Mouse (Mus musculus): ENCODE data around the gene Kncn. TPM values are rescaled to one million over a fixed set of nuclear protein-coding genes. Genes with fewer than 3 reads are reported as not detected.

Kncn gene
- polyA plus RNA-seq, 1 experiment from 2014 or later = not detected

GRCm38 (mm10) chr4:115938276-115939160, 54.3 kb downstream of the Kncn start:
- Histone ChIP-seq H3K4me2 (peak overlapping the region; percentile 70), H3K4me1 (peaks cover 17% of the 10 kb centered on the region), H3K36me3 (no peaks in the 10 kb centered on the region), H3K4me3 (peak overlapping the region; percentile 38), H3K9ac (no peak overlapping the region), H3K27me3 (peaks cover 99% of the 10 kb centered on the region), H3K27ac (no peak overlapping the region), H3K9me3 (no peaks in the 10 kb centered on the region)
- WGBS = 3% methylated on average over 37 of the region's 37 CpGs
- no peak for ATAC-seq (ENCODE audit: borderline replicate concordance, extremely low read depth, low FRiP score, low TSS enrichment)

Other genes starting within 250 kb of the Kncn start
- 18.7 and 23.1 TPM in 2 replicates for gene Cyp4b1, start 236.7 kb upstream of the Kncn start, polyA plus RNA-seq (2015; fragmentation: Nextera tagmentation; extraction: Ambion mirVana)
- gene Efcab14, start 146.7 kb upstream of the Kncn start, polyA plus RNA-seq (2015; fragmentation: Nextera tagmentation; extraction: Ambion mirVana) = 30.6 and 34.6 TPM in 2 replicates
- gene Tex38, start 103.4 kb upstream of the Kncn start, polyA plus RNA-seq (2015; fragmentation: Nextera tagmentation; extraction: Ambion mirVana) = 0.20 and 0.32 TPM in 2 replicates
- gene Atpaf1, start 99.6 kb upstream of the Kncn start, polyA plus RNA-seq (2015; fragmentation: Nextera tagmentation; extraction: Ambion mirVana) = 50.7 and 52.0 TPM in 2 replicates
- gene Mob3c, start 56.3 kb upstream of the Kncn start, polyA plus RNA-seq (2015; fragmentation: Nextera tagmentation; extraction: Ambion mirVana) = 11.7 and 13.5 TPM in 2 replicates
- 23.9 and 28.3 TPM in 2 replicates for gene Mknk1, start 45.2 kb upstream of the Kncn start, polyA plus RNA-seq (2015; fragmentation: Nextera tagmentation; extraction: Ambion mirVana)
- gene 6430628N08Rik, start 6.3 kb downstream of the Kncn start, polyA plus RNA-seq (2015; fragmentation: Nextera tagmentation; extraction: Ambion mirVana) = not detected in 2 replicates
- gene Dmbx1, start 55.5 kb downstream of the Kncn start, polyA plus RNA-seq (2015; fragmentation: Nextera tagmentation; extraction: Ambion mirVana) = 0.05 TPM in 1 of 2 replicates, not detected in the other
- gene Faah, start 133.5 kb downstream of the Kncn start, polyA plus RNA-seq (2015; fragmentation: Nextera tagmentation; extraction: Ambion mirVana) = 8.9 and 10.2 TPM in 2 replicates
- gene Nsun4, start 169.5 kb downstream of the Kncn start, polyA plus RNA-seq (2015; fragmentation: Nextera tagmentation; extraction: Ambion mirVana) = 24.6 and 24.8 TPM in 2 replicates
- 469 and 488 TPM in 2 replicates for gene Uqcrh, start 190.7 kb downstream of the Kncn start, polyA plus RNA-seq (2015; fragmentation: Nextera tagmentation; extraction: Ambion mirVana)
- 70.9 and 71.5 TPM in 2 replicates for gene Lrrc41, start 190.9 kb downstream of the Kncn start, polyA plus RNA-seq (2015; fragmentation: Nextera tagmentation; extraction: Ambion mirVana)
- gene Rad54l, start 239.3 kb downstream of the Kncn start, polyA plus RNA-seq (2015; fragmentation: Nextera tagmentation; extraction: Ambion mirVana) = 34.5 and 34.7 TPM in 2 replicates
- gene Pomgnt1, start 239.4 kb downstream of the Kncn start, polyA plus RNA-seq (2015; fragmentation: Nextera tagmentation; extraction: Ambion mirVana) = 59.2 and 66.1 TPM in 2 replicates

Data from lung, embryonic 15.5 days (tissue).